In genomic region chr14:61414199-61414598, GRCm38 (mm10) we compare ENCODE assay signal across 15 mouse cellular contexts.
"Had no signal": no experiment of that assay in that cellular context is flagged by ENCODE, and none has a peak within 500 bp of the region (broad histone marks: within the 10 kb centered on the region; RNA-seq: fewer than 3 reads in every experiment).

No protein-coding gene starts in this region.

- ATAC-seq: inflammation-experienced regulatory T-cells, adult 6 months; intestine, postnatal 0 days; lung, postnatal 0 days had no signal

- H3K9me3 ChIP-seq: limb, embryonic 10.5 days; liver, embryonic 15.5 days; stomach, embryonic 15.5 days had no signal

- H3K36me3 ChIP-seq: limb, embryonic 10.5 days; liver, embryonic 15.5 days; stomach, embryonic 15.5 days had no signal

- H3K4me2 ChIP-seq: liver, embryonic 11.5 days; liver, embryonic 15.5 days; stomach, embryonic 15.5 days had no signal

- DNase-seq: kidney, adult 8-10 months; kidney, postnatal 25 days; lung, adult 2 months; lung, postnatal 36 days; right cerebral cortex, postnatal 14 days; thymus, postnatal 36 days had no signal

- H3K9ac ChIP-seq: liver, embryonic 15.5 days; stomach, embryonic 15.5 days had no signal

- H3K4me1 ChIP-seq: stomach, embryonic 15.5 days had no signal

- H3K4me3 ChIP-seq: left cerebral cortex, adult 2 months; limb, embryonic 10.5 days; liver, embryonic 15.5 days; myocyte; stomach, embryonic 15.5 days had no signal

- H3K27ac ChIP-seq: left cerebral cortex, adult 2 months; limb, embryonic 10.5 days; liver, embryonic 15.5 days; stomach, embryonic 15.5 days had no signal

- H3K27me3 ChIP-seq: liver, embryonic 15.5 days; stomach, embryonic 15.5 days had no signal
